Mouse (Mus musculus): Measurements from ENCODE around the gene Plekha3. TPM values are rescaled to one million over a fixed set of nuclear protein-coding genes. Genes with fewer than 3 reads are reported as not detected.
A peak's percentile ranks its signal among the peaks of the same experiment; 100 is the strongest.

Plekha3 gene
- polyA plus RNA-seq, 1 experiment = 24.4 TPM

- Histone ChIP-seq H3K4me3 (ENCODE audit: insufficient read depth, low read depth, low read length) (no peak overlapping the region), H3K27ac (replicated peaks; ENCODE audit: low read depth, low read length) (no peak overlapping the region), H3K4me1 (ENCODE audit: control insufficient read depth, insufficient read depth, insufficient read length, low read length) (0 out of 2 replicates have a peak, but pooled peaks cover 2% of the 10 kb centered on the region)
Observed at GRCm38 (mm10) chr2:76667200-76667599, 7.9 kb upstream of the Plekha3 start.

- H3K4me1 ChIP-seq (ENCODE audit: control insufficient read depth, insufficient read depth, insufficient read length, low read length) = peaks cover 8% of the 10 kb centered on the region
- H3K27ac ChIP-seq (replicated peaks; ENCODE audit: low read depth, low read length) = no peak overlapping the region
- peak overlapping the region; percentile 18; the same call in 1 of the 2 replicates for H3K4me3 ChIP-seq (ENCODE audit: insufficient read depth, low read depth, low read length)
Observed at GRCm38 (mm10) chr2:76671641-76672040, 3.4 kb upstream of the Plekha3 start.

- peaks cover 10% of the 10 kb centered on the region for H3K4me1 ChIP-seq (ENCODE audit: control insufficient read depth, insufficient read depth, insufficient read length, low read length)
- peak overlapping the region; percentile 74 for H3K4me3 ChIP-seq (ENCODE audit: insufficient read depth, low read depth, low read length)
- peak overlapping the region; percentile 52 for H3K27ac ChIP-seq (replicated peaks; ENCODE audit: low read depth, low read length)
Observed at GRCm38 (mm10) chr2:76672134-76672745, 2.8 kb upstream of the Plekha3 start.

GRCm38 (mm10) chr2:76672966-76673392, 2.1 kb upstream of the Plekha3 start, which contains the start of gene Fkbp7:
Fkbp7 (minus strand) TSS chr2:76673116.
- Histone ChIP-seq H3K4me3 (ENCODE audit: insufficient read depth, low read depth, low read length) (peak within 1 kb of the TSS; percentile 74), H3K4me1 (ENCODE audit: control insufficient read depth, insufficient read depth, insufficient read length, low read length) (peaks cover 10% of the 10 kb centered on the region), H3K27ac (replicated peaks; ENCODE audit: low read depth, low read length) (peak within 1 kb of the TSS; percentile 82)

GRCm38 (mm10) chr2:76673472-76674081, 1.5 kb upstream of the Plekha3 start:
- Histone ChIP-seq H3K4me3 (ENCODE audit: insufficient read depth, low read depth, low read length) (no peak overlapping the region), H3K27ac (replicated peaks; ENCODE audit: low read depth, low read length) (peak overlapping the region; percentile 82; the same call in 1 of the 2 replicates), H3K4me1 (ENCODE audit: control insufficient read depth, insufficient read depth, insufficient read length, low read length) (peaks cover 10% of the 10 kb centered on the region)

- Histone ChIP-seq H3K4me1 (ENCODE audit: control insufficient read depth, insufficient read depth, insufficient read length, low read length) (peaks cover 10% of the 10 kb centered on the region), H3K27ac (replicated peaks; ENCODE audit: low read depth, low read length) (no peak overlapping the region), H3K4me3 (ENCODE audit: insufficient read depth, low read depth, low read length) (peak overlapping the region; percentile 71)
Observed at GRCm38 (mm10) chr2:76675451-76675850, 370 bp downstream of the Plekha3 start.

- Histone ChIP-seq H3K4me3 (ENCODE audit: insufficient read depth, low read depth, low read length) (peak overlapping the region; percentile 42), H3K4me1 (ENCODE audit: control insufficient read depth, insufficient read depth, insufficient read length, low read length) (peaks cover 10% of the 10 kb centered on the region), H3K27ac (replicated peaks; ENCODE audit: low read depth, low read length) (no peak overlapping the region)
Observed at GRCm38 (mm10) chr2:76675949-76676348, 868 bp downstream of the Plekha3 start.

- H3K4me1 ChIP-seq (ENCODE audit: control insufficient read depth, insufficient read depth, insufficient read length, low read length) = peaks cover 9% of the 10 kb centered on the region
- peak overlapping the region; percentile 42 for H3K4me3 ChIP-seq (ENCODE audit: insufficient read depth, low read depth, low read length)
- H3K27ac ChIP-seq (replicated peaks; ENCODE audit: low read depth, low read length) = no peak overlapping the region
Observed at GRCm38 (mm10) chr2:76676401-76677226, 1.5 kb downstream of the Plekha3 start.

GRCm38 (mm10) chr2:76682301-76682700, 7.2 kb downstream of the Plekha3 start:
- Histone ChIP-seq H3K27ac (replicated peaks; ENCODE audit: low read depth, low read length) (no peak overlapping the region), H3K4me3 (ENCODE audit: insufficient read depth, low read depth, low read length) (no peak overlapping the region), H3K4me1 (ENCODE audit: control insufficient read depth, insufficient read depth, insufficient read length, low read length) (no peaks in the 10 kb centered on the region)

GRCm38 (mm10) chr2:76686986-76687385, 11.9 kb downstream of the Plekha3 start:
- H3K27ac ChIP-seq (replicated peaks; ENCODE audit: low read depth, low read length) = no peak overlapping the region
- peaks cover 5% of the 10 kb centered on the region for H3K4me1 ChIP-seq (ENCODE audit: control insufficient read depth, insufficient read depth, insufficient read length, low read length)
- H3K4me3 ChIP-seq (ENCODE audit: insufficient read depth, low read depth, low read length) = no peak overlapping the region

- H3K27ac ChIP-seq (replicated peaks; ENCODE audit: low read depth, low read length) = no peak overlapping the region
- H3K4me3 ChIP-seq (ENCODE audit: insufficient read depth, low read depth, low read length) = no peak overlapping the region
- peaks cover 5% of the 10 kb centered on the region for H3K4me1 ChIP-seq (ENCODE audit: control insufficient read depth, insufficient read depth, insufficient read length, low read length)
Observed at GRCm38 (mm10) chr2:76687608-76688007, 12.5 kb downstream of the Plekha3 start.

- Histone ChIP-seq H3K4me3 (ENCODE audit: insufficient read depth, low read depth, low read length) (no peak overlapping the region), H3K4me1 (ENCODE audit: control insufficient read depth, insufficient read depth, insufficient read length, low read length) (peaks cover 5% of the 10 kb centered on the region), H3K27ac (replicated peaks; ENCODE audit: low read depth, low read length) (no peak overlapping the region)
Observed at GRCm38 (mm10) chr2:76688162-76688561, 13.1 kb downstream of the Plekha3 start.

- Histone ChIP-seq H3K4me3 (ENCODE audit: insufficient read depth, low read depth, low read length) (no peak overlapping the region), H3K4me1 (ENCODE audit: control insufficient read depth, insufficient read depth, insufficient read length, low read length) (peaks cover 5% of the 10 kb centered on the region), H3K27ac (replicated peaks; ENCODE audit: low read depth, low read length) (peak overlapping the region; percentile 57)
Observed at GRCm38 (mm10) chr2:76690436-76691204, 15.5 kb downstream of the Plekha3 start.

GRCm38 (mm10) chr2:76693765-76694164, 18.7 kb downstream of the Plekha3 start:
- H3K4me1 ChIP-seq (ENCODE audit: control insufficient read depth, insufficient read depth, insufficient read length, low read length) = peaks cover 3% of the 10 kb centered on the region
- H3K4me3 ChIP-seq (ENCODE audit: insufficient read depth, low read depth, low read length) = no peak overlapping the region
- no peak overlapping the region for H3K27ac ChIP-seq (replicated peaks; ENCODE audit: low read depth, low read length)

GRCm38 (mm10) chr2:76695290-76695689, 20.2 kb downstream of the Plekha3 start:
- no peak overlapping the region; the same call in 1 of the 2 replicates for H3K27ac ChIP-seq (replicated peaks; ENCODE audit: low read depth, low read length)
- peaks cover 2% of the 10 kb centered on the region for H3K4me1 ChIP-seq (ENCODE audit: control insufficient read depth, insufficient read depth, insufficient read length, low read length)

More at GRCm38 (mm10) chr2:76695290-76695689, 20.2 kb downstream of the Plekha3 start:
- no peak overlapping the region for H3K4me3 ChIP-seq (ENCODE audit: insufficient read depth, low read depth, low read length)
